Mouse (Mus musculus) hindbrain, embryonic 13.5 days (tissue): Measurements from ENCODE around the gene Glrx. TPM values are rescaled to one million over a fixed set of nuclear protein-coding genes. Genes with fewer than 3 reads are reported as not detected.
"Not testable (repeated sequence)": the region's sequence is repeated elsewhere in the genome, so short reads cannot be mapped to it uniquely, and the experiment has no call there.

Source experiments
- ATAC-seq: fragments of 200-750 bp; cut with Nextera tagmentation; 2 replicates; pipeline ENCODE4 v1.8.0; 2017; ENCODE audit warnings: moderate TSS enrichment; ENCODE audit not compliant: low FRiP score
- H3K27ac ChIP-seq: fragments of 300-500 bp; sonication (generic); 2 replicates; pipeline ENCODE4 v1.5.1; 2015; ENCODE audit warnings: inconsistent platforms, mild to moderate bottlenecking, moderate library complexity
- H3K27me3 ChIP-seq: fragments of 300-500 bp; sonication (generic); 2 replicates; pipeline ENCODE4 v1.6.1; 2015; ENCODE audit warnings: mild to moderate bottlenecking, inconsistent platforms
- H3K36me3 ChIP-seq: fragments of 300-500 bp; sonication (generic); 2 replicates; pipeline ENCODE4 v1.6.1; 2015; ENCODE audit warnings: mild to moderate bottlenecking, inconsistent platforms
- H3K4me1 ChIP-seq: fragments of 300-500 bp; sonication (generic); replicated peaks from 2 replicates; pipeline ENCODE4 v1.6.1; 2015; ENCODE audit warnings: inconsistent platforms
- H3K4me2 ChIP-seq: fragments of 300-500 bp; sonication (generic); 2 replicates; pipeline ENCODE4 v1.6.1; 2015; ENCODE audit warnings: inconsistent platforms, mild to moderate bottlenecking, moderate library complexity
- H3K4me3 ChIP-seq: fragments of 300-500 bp; sonication (generic); 2 replicates; pipeline ENCODE4 v1.5.1; 2015; ENCODE audit warnings: mild to moderate bottlenecking, inconsistent platforms
- H3K9ac ChIP-seq: fragments of 300-500 bp; sonication (generic); 2 replicates; pipeline ENCODE4 v1.6.1; 2015; ENCODE audit warnings: mild to moderate bottlenecking, inconsistent platforms
- H3K9me3 ChIP-seq: fragments of 300-500 bp; sonication (generic); 2 replicates; pipeline ENCODE4 v1.6.1; 2016; ENCODE audit warnings: inconsistent platforms
- WGBS: fragments of 180-500 bp; shearing (Covaris S2); methylation state at CpG from one replicate; pipeline ENCODE4 v1.1.7; 2015; 5-methylcytosine and 5-hydroxymethylcytosine counted together
- polyA plus RNA-seq: library from polyadenylated mRNA; unstranded; fragments of >200 nt; fragmentation: Nextera tagmentation; extraction: Ambion mirVana; gene quantifications from 2 replicates; pipeline ENCODE4 v1.2.1, GENCODE M21; 2015

Glrx gene
- polyA plus RNA-seq, 1 experiment from 2014 or later, result 50.4 TPM

- 94% methylated on average over 4 of the region's 4 CpGs for WGBS
- no peaks in the 10 kb centered on the region for H3K27me3 ChIP-seq
- ATAC-seq, result no peak
- no peak overlapping the region for H3K4me3 ChIP-seq
- H3K36me3 ChIP-seq, result peaks cover 25% of the 10 kb centered on the region
- H3K9me3 ChIP-seq, result no peaks in the 10 kb centered on the region
- no peak overlapping the region for H3K4me2 ChIP-seq
- no peak overlapping the region for H3K9ac ChIP-seq
- no peak overlapping the region for H3K27ac ChIP-seq
- H3K4me1 ChIP-seq, result no peaks in the 10 kb centered on the region
Observed at GRCm38 (mm10) chr13:75874608-75875376, 35.1 kb downstream of the Glrx start.

DNA sequence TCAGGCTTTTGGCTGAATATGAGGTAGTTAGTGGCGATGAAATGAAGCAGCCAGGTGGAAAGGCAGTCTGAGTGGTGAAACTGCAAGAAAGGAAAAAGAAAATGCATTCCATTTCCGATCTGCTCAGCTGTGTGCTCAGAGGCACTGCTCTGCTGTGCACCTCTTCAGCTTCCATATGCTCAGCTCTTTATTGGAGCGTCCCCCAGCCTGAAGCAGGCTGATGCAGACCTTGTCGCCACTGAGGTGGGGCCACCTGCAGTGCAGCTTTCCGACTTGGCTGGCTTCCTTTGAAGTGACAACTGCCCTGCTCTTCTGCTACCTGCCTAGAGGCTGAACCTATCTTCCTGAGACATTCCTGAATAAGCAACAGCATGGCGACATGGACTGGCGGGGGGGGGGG, 36.5 kb downstream of the Glrx start:
- not testable (repeated sequence) for H3K4me2 ChIP-seq, H3K4me1 ChIP-seq, H3K27me3 ChIP-seq, H3K4me3 ChIP-seq, ATAC-seq, H3K27ac ChIP-seq, H3K9ac ChIP-seq, H3K9me3 ChIP-seq
- peaks cover 23% of the 10 kb centered on the region for H3K36me3 ChIP-seq
- WGBS, result 75% methylated on average over 7 of the region's 7 CpGs

DNA sequence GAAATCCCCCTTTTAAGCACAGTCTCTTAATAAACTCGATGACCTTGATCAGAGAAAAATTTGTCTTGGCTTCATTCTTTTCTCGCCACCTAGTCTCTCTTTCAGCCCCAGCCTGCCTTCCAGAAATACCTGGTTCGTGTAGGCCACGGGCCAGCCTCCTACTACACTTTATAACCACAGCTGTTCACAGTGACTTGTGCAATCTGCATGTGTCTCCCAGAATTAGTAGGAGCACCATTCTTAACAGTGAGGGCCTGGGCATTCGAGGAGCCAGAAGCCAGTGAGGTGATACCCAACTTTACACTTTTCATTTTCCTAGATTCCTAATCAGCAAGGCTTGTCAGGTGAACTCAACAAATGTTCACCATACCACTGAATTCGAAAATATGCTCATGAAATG, 36.9 kb downstream of the Glrx start:
- H3K4me2 ChIP-seq, result no peak overlapping the region
- no peak overlapping the region for H3K9ac ChIP-seq
- no peak overlapping the region for H3K4me3 ChIP-seq
- peaks cover 21% of the 10 kb centered on the region for H3K36me3 ChIP-seq
- H3K27me3 ChIP-seq, result no peaks in the 10 kb centered on the region
- no peaks in the 10 kb centered on the region for H3K4me1 ChIP-seq
- H3K9me3 ChIP-seq, result no peaks in the 10 kb centered on the region
- WGBS, result 89% methylated on average over 6 of the region's 6 CpGs
- no peak overlapping the region for H3K27ac ChIP-seq
- no peak for ATAC-seq

DNA sequence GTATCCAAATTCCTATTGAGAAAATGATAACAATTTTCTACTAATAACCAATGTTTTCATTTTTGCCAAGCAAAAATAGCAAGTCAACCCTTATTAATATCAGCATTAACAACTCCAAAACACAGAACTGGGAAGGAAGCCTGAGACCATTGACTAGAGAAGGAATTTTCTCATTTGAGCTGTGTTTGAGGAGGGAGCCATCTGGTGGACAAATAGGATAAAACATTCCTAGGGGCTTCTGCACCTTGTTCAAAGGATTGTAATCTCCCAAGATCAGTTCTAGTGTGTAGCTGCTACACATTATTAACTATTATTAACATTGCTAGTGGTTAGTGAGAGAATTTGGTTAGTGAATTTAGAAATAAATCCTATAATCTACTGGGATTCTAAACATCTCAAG, 38.2 kb downstream of the Glrx start:
- Histone ChIP-seq H3K4me2 (no peak overlapping the region), H3K27ac (no peak overlapping the region), H3K4me1 (no peaks in the 10 kb centered on the region), H3K9ac (no peak overlapping the region), H3K4me3 (no peak overlapping the region), H3K27me3 (no peaks in the 10 kb centered on the region), H3K36me3 (peaks cover 18% of the 10 kb centered on the region), H3K9me3 (no peaks in the 10 kb centered on the region)
- ATAC-seq, result no peak

DNA sequence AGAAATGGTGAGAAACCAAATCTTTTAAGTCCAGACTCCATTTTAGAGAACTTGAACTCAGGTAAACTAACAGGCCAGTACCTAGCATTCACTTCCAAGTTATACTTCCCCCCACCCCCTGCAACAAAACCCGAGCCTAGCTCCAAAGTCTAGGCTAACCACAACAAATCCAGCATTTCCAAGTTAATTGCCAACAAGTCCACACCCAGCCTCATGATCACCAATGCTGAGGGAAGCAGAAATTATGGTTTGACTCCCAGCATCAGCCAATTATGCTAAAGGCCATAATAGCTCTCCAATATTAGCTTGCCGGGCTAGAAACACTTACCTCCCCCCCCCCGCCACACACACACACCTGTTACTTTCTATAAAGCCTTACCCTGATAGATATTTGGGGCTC, 40.1 kb downstream of the Glrx start:
- H3K4me1 ChIP-seq, result no peaks in the 10 kb centered on the region
- WGBS, result 92% methylated on average over 3 of the region's 3 CpGs
- H3K27ac ChIP-seq, result no peak overlapping the region
- no peaks in the 10 kb centered on the region for H3K27me3 ChIP-seq
- peaks cover 18% of the 10 kb centered on the region for H3K36me3 ChIP-seq
- H3K4me2 ChIP-seq, result no peak overlapping the region
- H3K4me3 ChIP-seq, result no peak overlapping the region
- no peak for ATAC-seq
- H3K9ac ChIP-seq, result no peak overlapping the region
- H3K9me3 ChIP-seq, result no peaks in the 10 kb centered on the region

DNA sequence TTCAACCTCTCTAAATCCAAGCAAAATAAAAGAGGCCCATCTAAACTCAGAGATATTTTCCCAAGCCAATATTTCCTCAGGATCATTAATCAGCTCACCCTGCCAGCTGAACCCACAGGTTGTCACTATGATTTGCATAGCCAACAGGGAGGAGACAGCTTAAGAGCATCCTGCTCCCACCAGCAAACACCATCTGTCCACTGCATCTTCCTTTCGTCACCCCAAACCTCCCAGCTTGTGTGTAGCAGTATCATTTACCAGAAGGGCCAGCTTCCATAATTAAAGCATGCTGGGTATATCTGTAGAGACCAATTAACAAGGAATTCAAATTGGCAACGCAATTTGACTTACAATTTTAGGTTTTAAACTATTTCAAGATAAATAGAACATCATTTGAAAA, 40.8 kb downstream of the Glrx start:
- no peak overlapping the region for H3K4me3 ChIP-seq
- peak; percentile 57; the same call in 1 of the 2 replicates for ATAC-seq
- H3K4me2 ChIP-seq, result no peak overlapping the region
- H3K36me3 ChIP-seq, result peaks cover 17% of the 10 kb centered on the region
- H3K27me3 ChIP-seq, result no peaks in the 10 kb centered on the region
- H3K4me1 ChIP-seq, result no peaks in the 10 kb centered on the region
- WGBS, result 61% methylated on average over 2 of the region's 2 CpGs
- H3K27ac ChIP-seq, result no peak overlapping the region
- H3K9ac ChIP-seq, result no peak overlapping the region; the same call in 1 of the 2 replicates
- no peaks in the 10 kb centered on the region for H3K9me3 ChIP-seq

DNA sequence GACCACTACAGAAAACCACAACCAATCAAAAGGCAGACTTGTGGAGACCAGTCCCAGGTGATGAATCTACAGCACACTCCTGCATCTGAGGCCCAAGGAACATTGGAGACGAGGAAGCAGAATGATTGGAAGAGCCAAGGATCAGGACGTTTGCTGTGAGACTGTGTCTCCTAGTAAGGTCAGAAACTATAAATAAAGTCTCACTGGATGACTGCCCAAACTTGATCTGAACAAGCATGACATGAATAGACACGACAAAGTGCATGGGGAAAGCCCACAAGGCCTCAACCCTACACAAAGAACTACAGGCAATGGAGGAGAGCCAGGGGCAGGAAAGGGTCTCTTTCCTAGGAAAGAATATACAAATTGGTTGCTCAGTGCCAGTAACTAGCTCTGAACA, 44.1 kb downstream of the Glrx start:
- ATAC-seq, result no peak
- Histone ChIP-seq H3K27ac (no peak overlapping the region), H3K27me3 (no peaks in the 10 kb centered on the region), H3K36me3 (peaks cover 17% of the 10 kb centered on the region), H3K4me1 (no peaks in the 10 kb centered on the region), H3K9ac (no peak overlapping the region), H3K4me2 (no peak overlapping the region), H3K9me3 (no peaks in the 10 kb centered on the region), H3K4me3 (no peak overlapping the region)
- WGBS, result 77% methylated on average over 3 of the region's 3 CpGs

DNA sequence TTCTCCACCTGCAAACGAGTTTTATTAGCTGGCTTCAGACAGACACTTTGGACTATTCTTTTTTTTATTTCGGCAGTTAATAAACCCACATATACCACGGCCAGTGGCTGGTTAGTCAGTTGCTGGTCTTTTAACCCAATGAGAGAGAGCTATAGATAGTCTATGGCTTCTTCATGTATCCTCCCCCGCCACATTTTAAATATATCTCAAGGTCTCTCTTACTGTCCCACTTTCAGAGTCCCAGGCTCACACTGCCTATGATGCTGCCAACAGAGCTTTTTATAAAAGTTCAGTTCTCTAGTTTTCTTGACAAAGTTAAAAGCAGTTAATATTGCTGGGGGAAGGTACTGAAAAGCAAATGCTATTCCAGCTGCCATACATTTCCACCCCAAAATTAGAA, 52.2 kb downstream of the Glrx start:
- 93% methylated on average over 4 of the region's 4 CpGs for WGBS
- Histone ChIP-seq H3K27me3 (no peaks in the 10 kb centered on the region), H3K9ac (no peak overlapping the region), H3K4me2 (no peak overlapping the region), H3K4me3 (no peak overlapping the region), H3K4me1 (no peaks in the 10 kb centered on the region), H3K36me3 (peaks cover 31% of the 10 kb centered on the region), H3K27ac (no peak overlapping the region), H3K9me3 (no peaks in the 10 kb centered on the region)
- no peak for ATAC-seq

DNA sequence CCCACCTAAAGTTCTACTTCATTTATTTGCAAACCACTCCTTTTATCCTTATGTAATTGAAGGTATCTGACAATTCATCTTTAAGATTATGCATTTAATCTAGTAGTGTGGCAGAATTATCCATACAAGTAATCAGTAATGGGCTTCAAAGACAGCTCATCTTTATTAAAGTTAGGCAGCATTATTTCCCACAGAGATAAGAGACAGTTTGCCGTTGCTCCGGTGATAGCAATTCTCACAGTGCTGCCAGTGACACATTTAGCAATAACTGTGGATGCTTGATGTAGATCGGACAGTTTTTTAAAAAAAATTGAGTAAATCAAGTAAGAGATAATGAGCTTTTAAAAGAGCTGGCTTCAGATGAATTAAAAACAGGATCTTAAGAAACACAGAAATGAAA, 52.6 kb downstream of the Glrx start:
- no peaks in the 10 kb centered on the region for H3K9me3 ChIP-seq
- no peaks in the 10 kb centered on the region for H3K4me1 ChIP-seq
- H3K27ac ChIP-seq, result no peak overlapping the region
- H3K4me3 ChIP-seq, result no peak overlapping the region
- 87% methylated on average over 3 of the region's 3 CpGs for WGBS
- H3K9ac ChIP-seq, result no peak overlapping the region
- no peaks in the 10 kb centered on the region for H3K27me3 ChIP-seq
- H3K4me2 ChIP-seq, result no peak overlapping the region
- ATAC-seq, result no peak
- peaks cover 31% of the 10 kb centered on the region for H3K36me3 ChIP-seq

- ATAC-seq, result no peak
- H3K9me3 ChIP-seq, result no peaks in the 10 kb centered on the region
- no peak overlapping the region for H3K4me3 ChIP-seq
- 89% methylated on average over 6 of the region's 6 CpGs for WGBS
- H3K4me2 ChIP-seq, result no peak overlapping the region
- H3K27ac ChIP-seq, result no peak overlapping the region
- H3K27me3 ChIP-seq, result no peaks in the 10 kb centered on the region
- no peaks in the 10 kb centered on the region for H3K4me1 ChIP-seq
- no peak overlapping the region for H3K9ac ChIP-seq
- peaks cover 31% of the 10 kb centered on the region for H3K36me3 ChIP-seq
Observed at GRCm38 (mm10) chr13:75892876-75893275, 53.2 kb downstream of the Glrx start.

Other genes with a start within 250 kb of the Glrx start
- gene Ell2, start 133.1 kb upstream of the Glrx start, polyA plus RNA-seq, result 2.3 and 3.1 TPM in 2 replicates
- gene Rhobtb3, start 104.1 kb downstream of the Glrx start, polyA plus RNA-seq, result 23.7 and 25.7 TPM in 2 replicates
- gene Spata9, start 127.3 kb downstream of the Glrx start, polyA plus RNA-seq, result 2.4 and 2.7 TPM in 2 replicates
- gene Rfesd, start 178.9 kb downstream of the Glrx start, polyA plus RNA-seq, result 18.5 and 18.7 TPM in 2 replicates
- gene Gpr150, start 217.1 kb downstream of the Glrx start, polyA plus RNA-seq, result 1.8 and 1.9 TPM in 2 replicates